In the genomic region with DNA sequence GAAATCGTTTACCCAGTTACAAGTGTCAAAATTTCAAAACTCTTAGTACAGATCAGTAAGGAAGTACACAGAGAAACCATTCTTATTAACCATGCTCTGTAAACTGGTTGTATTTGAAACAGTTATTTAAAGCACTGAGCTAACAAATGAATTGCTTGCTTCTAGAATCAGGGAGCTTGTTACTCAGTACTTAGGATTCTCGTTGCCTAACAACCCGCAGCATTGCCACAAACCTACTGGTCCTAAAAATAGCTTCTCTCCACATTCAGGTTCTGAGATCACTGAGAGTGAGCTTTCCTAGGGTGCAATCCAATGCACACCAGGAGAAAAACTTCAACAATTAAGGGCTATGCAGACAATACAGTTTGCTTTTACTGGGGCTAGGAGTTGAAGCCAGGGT, we compare ENCODE assay signal across 1 mouse cellular context.
TF ChIP-seq lines count a peak whose summit lies in the region.

No protein-coding gene starts in this region.

TF ChIP-seq in myocyte, 11 proteins besides CTCF, POLR2A, EP300 and RAD21 (continued from another document):
- TF ChIP-seq MYOG (IDR thresholded peaks at IDR 0.05; ENCODE audit: control insufficient read depth in 1 of 3, insufficient read depth in 1 of 3, insufficient read length in 2 of 3, low read depth in 2 of 3), result no peak
TF ChIP-seq in myocyte: peak in this region for 0.
